Mouse (Mus musculus) erythroblast, embryonic 14.5 days (primary cell): ENCODE data around the gene Actr2.

Experiments
- GATA1 ChIP-seq: IDR thresholded peaks from 2 replicates; pipeline ENCODE4 v1.6.1; 2012; ENCODE audit warnings: low read length, inconsistent platforms, mixed read lengths
- TAL1 ChIP-seq: IDR thresholded peaks from 3 replicates; pipeline ENCODE4 v1.6.1; 2012; ENCODE audit warnings: low read length, inconsistent platforms, mixed read lengths

DNA sequence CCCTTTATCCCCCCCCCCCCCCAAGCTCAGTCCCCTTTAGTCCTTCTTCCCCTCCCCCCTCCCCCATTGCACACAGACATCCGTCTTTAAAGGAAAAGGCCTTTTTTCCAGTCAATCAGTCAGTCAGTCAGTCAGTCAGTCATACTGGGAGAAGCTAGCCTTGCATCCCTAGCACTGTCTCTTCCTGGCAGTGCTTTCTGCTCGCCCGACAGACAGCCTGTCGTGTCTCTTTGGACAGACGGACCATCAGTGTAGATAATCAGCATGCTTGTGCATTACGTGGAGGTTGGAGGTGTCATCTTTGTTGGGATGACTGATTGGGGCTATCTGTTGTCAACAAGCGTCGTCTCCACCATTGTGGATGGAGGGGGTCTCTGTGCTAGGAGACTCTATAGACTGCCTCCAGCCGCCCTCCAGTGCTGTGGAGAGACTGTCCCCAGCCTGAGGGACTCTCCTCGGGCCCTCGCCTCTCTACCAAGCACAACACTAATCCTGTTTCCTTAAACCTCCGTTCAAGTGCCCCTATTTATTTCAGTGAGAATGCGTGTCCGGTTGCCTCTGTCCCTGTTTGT lies 89.7 kb downstream of the Actr2 start:
- TF ChIP-seq GATA1, result no peak
- no peak for TF ChIP-seq TAL1
